Mouse (Mus musculus) CD4-positive, CD25-positive, alpha-beta regulatory T cell, adult 4 months (primary cell): ENCODE data around the gene Gm45233. TPM values are rescaled to one million over a fixed set of nuclear protein-coding genes. Genes with fewer than 3 reads are reported as not detected.

Source experiments
- ATAC-seq: one replicate; pipeline ENCODE4 v1.8.0; 2017
- polyA plus RNA-seq, 2 experiments: library from polyadenylated mRNA; unstranded; fragments of 100-300 nt; shearing (Covaris generic); gene quantifications; one replicate each; pipeline ENCODE4 v1.2.1; 2017

The Gm45233 gene
- polyA plus RNA-seq, 2 experiments from 2014 or later = not detected

GRCm38 (mm10) chr7:43511707-43512478 lies 68.0 kb downstream of the Gm45233 start:
- no peak for ATAC-seq

- ATAC-seq = no peak
Observed at GRCm38 (mm10) chr7:43512519-43512918, 68.6 kb downstream of the Gm45233 start.

Other genes with a start within 250 kb of the Gm45233 start
- 10 to 100 TPM; 15.3 to 18.5 TPM for gene Zfp715, start 130.8 kb upstream of the Gm45233 start, polyA plus RNA-seq
- gene Siglecf, start 92.8 kb upstream of the Gm45233 start, polyA plus RNA-seq = not detected
- gene Siglecg, start 35.9 kb upstream of the Gm45233 start, polyA plus RNA-seq = 1 to 10 TPM in 1 of 2 experiments, not detected in 1; 2.5 TPM
- not detected for gene Lim2, start 16.5 kb upstream of the Gm45233 start, polyA plus RNA-seq
- 100 to 1,000 TPM; 106 to 121 TPM for gene Nkg7, start 7.1 kb upstream of the Gm45233 start, polyA plus RNA-seq
- gene Cldnd2, start 3.3 kb upstream of the Gm45233 start, polyA plus RNA-seq = not detected
- 100 to 1,000 TPM; 177 to 184 TPM for gene Etfb, start within 50 bp of the Gm45233 start, polyA plus RNA-seq
- gene Vsig10l, start 19.0 kb downstream of the Gm45233 start, polyA plus RNA-seq = 1 to 10 TPM; 1.7 to 3.2 TPM
- gene Iglon5, start 45.9 kb downstream of the Gm45233 start, polyA plus RNA-seq = under 1 TPM in 1 of 2 experiments, not detected in 1; 0.15 TPM
- not detected for gene 4931406B18Rik, start 61.8 kb downstream of the Gm45233 start, polyA plus RNA-seq
- not detected for gene Cd33, start 100.3 kb downstream of the Gm45233 start, polyA plus RNA-seq
- 1 to 10 TPM; 6.4 TPM for gene Zfp658, start 118.1 kb downstream of the Gm45233 start, polyA plus RNA-seq
- gene Zfp719, start 135.5 kb downstream of the Gm45233 start, polyA plus RNA-seq = 10 to 100 TPM; 10.9 to 12.9 TPM
- gene Zfp819, start 163.0 kb downstream of the Gm45233 start, polyA plus RNA-seq = not detected
- gene Ceacam18, start 190.6 kb downstream of the Gm45233 start, polyA plus RNA-seq = not detected
- 1 to 10 TPM in 1 of 2 experiments, under 1 TPM in 1; 0.28 to 1.3 TPM for gene Siglece, start 216.0 kb downstream of the Gm45233 start, polyA plus RNA-seq
- gene Ctu1, start 227.9 kb downstream of the Gm45233 start, polyA plus RNA-seq = 1 to 10 TPM; 1.7 to 2.2 TPM
- gene Klk14, start 246.3 kb downstream of the Gm45233 start, polyA plus RNA-seq = not detected